Comparison of ENCODE assay signal across 12 mouse cellular contexts in the genomic region with DNA sequence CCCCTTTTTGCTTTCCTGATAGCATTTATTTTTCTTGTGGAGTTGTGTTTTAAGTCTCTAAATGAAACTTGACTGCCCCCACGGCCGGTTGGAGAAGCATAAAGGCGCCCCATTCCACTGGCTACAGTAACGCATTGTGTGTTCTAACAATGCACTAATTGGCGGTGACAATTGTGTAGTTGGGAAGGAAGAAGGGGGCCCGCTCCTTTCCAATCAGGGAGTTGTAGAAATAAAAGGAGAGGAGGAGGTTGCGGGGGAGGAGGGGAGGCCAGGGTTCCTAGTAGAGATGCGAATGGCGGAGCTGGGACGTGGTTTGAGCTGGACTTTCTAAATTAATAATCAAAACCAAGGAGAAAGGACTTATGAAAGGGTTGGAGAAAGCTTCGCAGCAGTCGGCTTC. TPM values are rescaled to one million over a fixed set of nuclear protein-coding genes. Genes with fewer than 3 reads are reported as not detected.
DNase-seq lines count a peak whose midpoint lies in the region; ATAC-seq and TF ChIP-seq lines count a peak whose summit lies in the region.
"Had no signal": no experiment of that assay in that cellular context is flagged by ENCODE, and none has a peak within 500 bp of the region (broad histone marks: within the 10 kb centered on the region; RNA-seq: fewer than 3 reads in every experiment).

No protein-coding gene starts in this region.

- peak overlapping the region; percentile 32 for H3K4me3 ChIP-seq in forebrain, embryonic 10.5 days
- H3K4me3 ChIP-seq in hindbrain, embryonic 16.5 days (ENCODE audit: low read length): no peak overlapping the region
- no peak overlapping the region for H3K4me3 ChIP-seq in neural tube, embryonic 15.5 days (replicated peaks)
- H3K4me3 ChIP-seq: heart, embryonic 12.5 days; intestine, embryonic 15.5 days had no signal

- 20% methylated on average over 12 of the region's 12 CpGs for WGBS in forebrain, embryonic 10.5 days
- WGBS in hindbrain, embryonic 16.5 days: 13% methylated on average over 12 of the region's 12 CpGs
- 19% methylated on average over 12 of the region's 12 CpGs for WGBS in neural tube, embryonic 15.5 days

- peak overlapping the region; percentile 82 for H3K27ac ChIP-seq in forebrain, embryonic 10.5 days
- H3K27ac ChIP-seq in hindbrain, embryonic 16.5 days (ENCODE audit: low read depth, low read length): no peak overlapping the region
- H3K27ac ChIP-seq in neural tube, embryonic 15.5 days (replicated peaks): no peak overlapping the region
- H3K27ac ChIP-seq: intestine, embryonic 15.5 days had no signal

- no peak for ATAC-seq in hindbrain, embryonic 16.5 days
- ATAC-seq in neural tube, embryonic 15.5 days (ENCODE audit: low FRiP score): no peak
- ATAC-seq: intestine, embryonic 15.5 days had no signal

- peaks cover 87% of the 10 kb centered on the region for H3K27me3 ChIP-seq in forebrain, embryonic 10.5 days (ENCODE audit: poor library complexity, severe bottlenecking)
- H3K27me3 ChIP-seq in hindbrain, embryonic 16.5 days (replicated peaks; ENCODE audit: control insufficient read depth, insufficient read depth, low read length): no peaks in the 10 kb centered on the region
- H3K27me3 ChIP-seq in neural tube, embryonic 15.5 days (replicated peaks): no peaks in the 10 kb centered on the region
- H3K27me3 ChIP-seq: heart, embryonic 12.5 days; intestine, embryonic 15.5 days had no signal

- H3K9ac ChIP-seq in hindbrain, embryonic 16.5 days (ENCODE audit: low read depth, low read length): no peak overlapping the region
- no peak overlapping the region for H3K9ac ChIP-seq in neural tube, embryonic 15.5 days (replicated peaks)
- H3K9ac ChIP-seq: heart, embryonic 12.5 days; intestine, embryonic 15.5 days had no signal

- no peak for TF ChIP-seq POLR2A in brain, embryonic 14.5 days (IDR thresholded peaks at IDR 0.05; ENCODE audit: borderline replicate concordance, extremely low read depth, insufficient read depth, insufficient read length, poor library complexity, severe bottlenecking)

- DNase-seq in brain, embryonic 14.5 days (ENCODE audit: low read depth): peak; percentile 87
- peak; percentile 62 for DNase-seq in forebrain, embryonic 10.5 days (ENCODE audit: extremely low spot score, low spot score)
- no peak for DNase-seq in thymus, postnatal 0 days (ENCODE audit: low spot score)
- DNase-seq in urinary bladder, adult 18-20 months (ENCODE audit: low spot score in 2 of 2): no peak
- no peak for DNase-seq in cerebellum, postnatal 36 days
- DNase-seq: cerebellum, postnatal 10 days; lung, adult 18-20 months; right cerebral cortex, postnatal 14 days had no signal

- no peak for TF ChIP-seq CTCF in brain, embryonic 14.5 days (IDR thresholded peaks at IDR 0.05; ENCODE audit: borderline replicate concordance, extremely low read depth, insufficient read depth, insufficient read length)

- no peaks in the 10 kb centered on the region for H3K9me3 ChIP-seq in forebrain, embryonic 10.5 days
- H3K9me3 ChIP-seq in hindbrain, embryonic 16.5 days (ENCODE audit: control insufficient read depth, low read length): no peaks in the 10 kb centered on the region
- H3K9me3 ChIP-seq in neural tube, embryonic 15.5 days (replicated peaks): no peaks in the 10 kb centered on the region
- H3K9me3 ChIP-seq: heart, embryonic 12.5 days; intestine, embryonic 15.5 days had no signal

- peak overlapping the region; percentile 47 for H3K4me2 ChIP-seq in hindbrain, embryonic 16.5 days (ENCODE audit: low read length)
- peak overlapping the region; percentile 19 for H3K4me2 ChIP-seq in neural tube, embryonic 15.5 days
- H3K4me2 ChIP-seq: heart, embryonic 12.5 days; intestine, embryonic 15.5 days had no signal

- H3K36me3 ChIP-seq in forebrain, embryonic 10.5 days (replicated peaks): no peaks in the 10 kb centered on the region
- no peaks in the 10 kb centered on the region for H3K36me3 ChIP-seq in hindbrain, embryonic 16.5 days (ENCODE audit: control insufficient read depth, insufficient read depth, low read length)
- no peaks in the 10 kb centered on the region for H3K36me3 ChIP-seq in neural tube, embryonic 15.5 days
- H3K36me3 ChIP-seq: heart, embryonic 12.5 days; intestine, embryonic 15.5 days had no signal

- peaks cover 26% of the 10 kb centered on the region for H3K4me1 ChIP-seq in forebrain, embryonic 10.5 days
- H3K4me1 ChIP-seq in hindbrain, embryonic 16.5 days (ENCODE audit: control insufficient read depth, insufficient read depth, low read depth, low read length): peaks cover 4% of the 10 kb centered on the region
- H3K4me1 ChIP-seq in neural tube, embryonic 15.5 days: peaks cover 5% of the 10 kb centered on the region; the same call in 1 of the 2 replicates
- H3K4me1 ChIP-seq: heart, embryonic 12.5 days; intestine, embryonic 15.5 days had no signal

RNA-seq across cellular contexts. Expression of gene Fzd5, which starts 42.3 kb away (rescaled TPM):
- 1.7 and 1.9 TPM in 2 replicates for polyA plus RNA-seq in brain, embryonic 14.5 days (2012; rRNA removed)
- polyA plus RNA-seq in forebrain, embryonic 10.5 days (2016; fragmentation: Nextera tagmentation; extraction: Ambion mirVana): 1.4 and 2.3 TPM in 2 replicates
- 0.21 and 0.27 TPM in 2 replicates for polyA plus RNA-seq in hindbrain, embryonic 16.5 days (2015; fragmentation: Nextera tagmentation; extraction: Ambion mirVana)
- 0.26 and 0.74 TPM in 2 replicates for polyA plus RNA-seq in neural tube, embryonic 15.5 days (2015; fragmentation: Nextera tagmentation; extraction: Ambion mirVana)
- 0.91 and 1.1 TPM in 2 replicates for polyA plus RNA-seq in thymus, postnatal 0 days (2015; fragmentation: Nextera tagmentation; extraction: Ambion mirVana)

Comparison
In these comparisons a context has a peak if more than half of its experiments do, and no peak if none do; other contexts are left out.
1. DNase-seq: peak in brain, embryonic 14.5 days (single experiment) and forebrain, embryonic 10.5 days (single experiment); none in thymus, postnatal 0 days (single experiment), urinary bladder, adult 18-20 months (0 of 2) and cerebellum, postnatal 36 days (0 of 2).